Mouse (Mus musculus): ENCODE results near the gene Oaz1.
"Not testable (repeated sequence)": the region's sequence is repeated elsewhere in the genome, so short reads cannot be mapped to it uniquely, and the experiment has no call there.

Oaz1 gene

GRCm38 (mm10) chr10:80802204-80802912 is 24.1 kb upstream of the Oaz1 start:
- DNase-seq (ENCODE audit: low spot score in 2 of 2), result no peak

GRCm38 (mm10) chr10:80802996-80803395 is 23.5 kb upstream of the Oaz1 start:
- no peak for DNase-seq (ENCODE audit: low spot score in 2 of 2)

DNA sequence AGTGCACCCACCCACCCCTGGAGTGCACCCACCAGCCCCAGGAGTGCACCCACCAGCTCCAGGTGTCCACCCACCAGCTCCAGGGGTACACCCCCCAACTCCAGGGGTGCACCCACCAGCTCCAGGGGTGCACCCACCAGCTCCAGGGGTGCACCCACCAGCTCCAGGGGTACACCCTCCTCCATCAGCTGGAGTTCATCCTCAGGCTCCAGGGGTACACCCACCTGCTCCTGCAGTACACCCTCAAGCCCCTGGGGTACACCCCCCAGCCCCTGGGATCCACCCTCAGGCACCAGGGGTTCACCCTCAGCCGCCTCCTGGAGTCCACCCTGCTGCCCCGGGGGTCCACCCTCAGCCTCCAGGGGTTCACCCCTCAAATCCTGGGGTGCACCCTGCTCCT is 22.1 kb upstream of the Oaz1 start:
- DNase-seq (ENCODE audit: low spot score in 2 of 2), result no peak

DNA sequence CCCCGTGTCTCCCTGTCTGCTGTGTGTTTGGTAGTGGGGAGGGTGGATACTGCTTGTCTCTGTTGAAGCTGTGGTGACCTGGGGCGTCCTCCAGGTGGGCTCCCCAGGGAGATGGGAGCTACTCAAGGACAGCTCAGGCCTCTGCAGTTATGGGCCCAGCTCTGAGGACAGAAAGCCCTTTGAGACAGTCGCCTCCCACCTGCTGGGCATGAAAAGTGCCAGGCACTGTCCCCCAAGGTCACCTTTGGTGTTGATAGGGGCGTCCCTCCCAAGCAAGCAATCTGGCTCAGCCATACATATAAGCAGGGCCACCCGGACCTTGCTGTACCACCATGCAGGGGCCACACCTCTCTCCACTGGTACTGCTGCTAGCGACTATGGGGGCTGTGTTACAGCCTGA is 21.5 kb upstream of the Oaz1 start, which contains the start of gene Amh:
Amh (plus strand) TSS at position 328 of the 400 bp plus-strand sequence.
- no peak for DNase-seq (ENCODE audit: low spot score in 2 of 2)

DNA sequence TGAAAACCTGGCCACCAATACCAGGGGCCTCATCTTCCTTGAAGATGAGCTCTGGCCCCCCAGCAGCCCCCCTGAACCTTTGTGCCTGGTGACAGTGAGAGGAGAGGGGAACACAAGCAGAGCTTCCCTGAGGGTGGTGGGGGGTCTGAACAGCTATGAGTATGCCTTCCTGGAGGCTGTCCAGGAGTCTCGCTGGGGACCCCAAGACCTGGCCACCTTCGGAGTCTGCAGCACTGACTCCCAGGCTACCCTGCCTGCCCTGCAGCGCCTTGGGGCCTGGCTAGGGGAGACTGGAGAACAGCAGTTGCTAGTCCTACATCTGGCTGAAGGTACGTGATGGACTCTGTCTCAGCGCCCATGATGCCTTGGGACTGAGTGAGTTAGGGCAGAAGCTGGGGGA is 21.1 kb upstream of the Oaz1 start:
- no peak for DNase-seq (ENCODE audit: low spot score in 2 of 2)

DNA sequence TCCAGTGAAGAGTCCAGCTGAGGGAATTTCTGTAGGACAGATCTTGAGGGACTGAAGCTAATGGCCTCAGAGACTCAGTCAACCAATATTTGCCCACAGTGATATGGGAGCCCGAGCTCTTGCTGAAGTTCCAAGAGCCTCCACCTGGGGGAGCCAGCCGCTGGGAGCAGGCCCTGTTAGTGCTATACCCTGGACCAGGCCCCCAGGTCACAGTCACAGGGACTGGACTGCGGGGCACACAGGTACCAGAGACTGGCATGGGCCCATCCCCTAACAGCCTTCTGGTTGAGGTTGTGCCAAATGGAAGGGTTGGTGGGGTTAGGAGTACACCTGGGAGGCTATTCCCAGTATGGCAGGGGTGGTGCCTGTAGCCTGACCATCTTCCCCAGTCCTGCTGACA is 20.5 kb upstream of the Oaz1 start:
- peak; percentile 88 to 93 for DNase-seq (ENCODE audit: low spot score in 2 of 2)

DNA sequence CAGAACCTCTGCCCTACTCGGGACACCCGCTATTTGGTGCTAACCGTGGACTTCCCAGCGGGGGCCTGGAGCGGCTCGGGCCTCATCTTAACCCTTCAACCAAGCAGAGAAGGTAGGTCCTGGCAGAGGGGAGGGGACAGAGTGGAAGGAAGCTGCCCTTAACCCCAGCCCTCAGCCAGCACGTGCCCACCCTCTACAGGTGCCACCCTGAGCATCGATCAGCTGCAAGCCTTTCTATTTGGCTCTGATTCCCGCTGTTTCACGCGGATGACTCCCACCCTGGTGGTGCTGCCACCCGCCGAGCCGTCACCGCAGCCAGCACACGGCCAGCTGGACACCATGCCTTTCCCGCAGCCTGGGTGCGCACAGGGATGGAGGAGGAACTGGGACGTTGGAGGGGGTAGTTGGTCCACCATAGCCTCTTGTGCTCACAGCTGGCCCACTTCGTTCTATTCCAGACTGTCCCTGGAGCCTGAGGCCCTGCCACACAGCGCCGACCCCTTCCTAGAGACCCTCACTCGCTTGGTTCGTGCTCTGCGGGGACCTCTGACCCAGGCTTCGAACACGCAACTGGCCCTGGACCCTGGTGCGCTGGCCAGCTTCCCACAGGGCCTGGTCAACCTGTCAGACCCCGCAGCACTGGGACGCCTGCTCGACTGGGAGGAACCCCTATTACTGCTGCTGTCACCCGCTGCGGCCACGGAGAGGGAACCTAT is 20.0 kb upstream of the Oaz1 start:
- DNase-seq (ENCODE audit: low spot score in 2 of 2), result no peak

DNA sequence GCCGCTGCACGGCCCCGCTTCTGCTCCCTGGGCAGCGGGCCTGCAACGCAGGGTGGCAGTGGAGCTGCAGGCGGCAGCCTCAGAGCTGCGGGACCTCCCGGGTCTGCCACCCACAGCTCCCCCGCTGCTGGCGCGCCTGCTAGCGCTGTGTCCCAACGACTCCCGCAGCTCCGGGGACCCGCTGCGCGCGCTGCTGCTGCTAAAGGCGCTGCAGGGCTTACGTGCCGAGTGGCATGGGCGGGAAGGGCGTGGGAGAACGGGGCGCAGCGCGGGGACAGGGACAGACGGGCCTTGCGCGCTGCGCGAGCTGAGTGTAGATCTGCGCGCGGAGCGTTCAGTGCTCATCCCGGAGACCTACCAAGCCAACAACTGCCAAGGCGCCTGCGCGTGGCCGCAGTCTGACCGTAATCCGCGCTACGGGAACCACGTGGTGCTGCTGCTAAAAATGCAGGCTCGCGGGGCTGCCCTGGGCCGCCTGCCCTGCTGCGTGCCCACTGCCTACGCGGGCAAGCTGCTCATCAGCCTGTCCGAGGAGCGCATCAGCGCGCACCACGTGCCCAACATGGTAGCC is 19.3 kb upstream of the Oaz1 start:
- peak in 1 of 2 experiments; percentile 65 for DNase-seq (ENCODE audit: low spot score in 2 of 2)

DNA sequence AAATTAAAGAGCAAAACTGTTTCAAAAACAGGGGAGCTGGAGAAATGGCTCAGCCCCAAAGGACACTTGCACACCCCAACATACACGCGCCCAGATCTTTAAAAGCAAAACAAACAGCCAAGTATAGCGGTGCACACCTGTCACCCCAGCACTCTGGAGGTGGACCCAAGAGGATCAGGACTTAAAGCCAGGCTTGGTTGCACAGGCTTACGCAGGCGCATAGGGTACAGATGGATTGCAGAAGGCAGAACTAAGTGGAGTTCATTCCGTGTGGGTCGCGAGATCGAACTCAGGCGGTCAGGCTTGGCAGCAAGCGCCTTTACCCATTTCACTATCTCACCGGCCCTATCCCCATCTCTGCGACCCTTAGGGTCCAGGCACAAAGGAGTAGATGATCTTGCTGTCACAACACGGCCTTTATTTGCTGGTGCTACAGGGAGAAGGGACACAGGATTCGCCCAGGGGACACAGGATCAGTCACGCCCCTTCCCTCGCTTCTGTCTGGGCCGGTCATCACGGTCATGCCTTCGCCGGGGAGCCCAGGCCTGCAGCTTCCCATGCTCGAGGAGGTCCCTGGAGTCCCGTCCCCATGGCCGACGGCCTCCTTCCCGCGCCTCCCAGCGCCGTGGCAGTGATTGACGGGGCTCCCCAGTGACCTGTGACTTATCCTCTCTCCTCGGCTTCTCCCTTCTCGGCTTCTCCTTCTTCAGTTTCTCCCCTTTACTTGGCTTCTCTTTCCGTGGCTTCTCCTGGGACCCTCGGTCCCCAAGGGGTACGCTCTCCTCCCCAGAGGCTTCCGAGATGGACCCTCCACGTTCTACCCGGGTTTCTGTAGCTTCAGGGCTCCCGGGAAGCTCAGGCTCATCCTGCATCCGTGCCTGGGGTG is 18.1 kb upstream of the Oaz1 start:
- DNase-seq (ENCODE audit: low spot score in 2 of 2), result no peak

DNA sequence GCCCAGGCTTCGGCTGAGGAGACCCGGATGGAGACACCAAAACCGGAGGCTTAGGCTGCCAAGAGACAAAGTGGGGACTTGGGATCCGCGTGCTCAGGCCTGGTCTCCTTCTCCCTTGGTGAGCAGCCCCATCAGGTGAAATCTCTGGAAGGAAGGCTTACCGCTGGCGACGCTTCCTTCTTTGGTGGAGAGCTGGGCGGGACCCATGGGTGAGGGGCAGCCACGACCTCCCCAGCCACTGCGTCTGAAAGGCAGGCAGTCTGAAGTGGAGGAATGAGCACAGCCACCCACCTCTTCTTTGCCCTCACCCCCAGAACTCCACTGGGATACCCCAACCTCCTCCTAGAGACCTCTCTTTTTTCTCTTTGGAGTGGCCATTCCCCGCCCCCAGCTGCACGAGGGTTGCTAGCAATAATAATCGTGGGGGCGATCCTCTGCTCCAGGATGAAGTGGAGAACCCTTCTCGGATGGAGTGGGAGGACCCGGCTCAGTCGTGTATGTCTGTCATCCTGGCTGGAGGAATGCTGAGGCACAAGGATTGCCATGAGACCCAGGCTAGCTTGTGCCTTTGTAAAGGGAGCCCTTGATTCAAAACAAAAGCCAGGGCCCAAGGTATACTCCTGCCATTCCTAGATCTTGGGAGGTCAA is 17.3 kb upstream of the Oaz1 start:
- DNase-seq (ENCODE audit: low spot score in 2 of 2), result no peak

DNA sequence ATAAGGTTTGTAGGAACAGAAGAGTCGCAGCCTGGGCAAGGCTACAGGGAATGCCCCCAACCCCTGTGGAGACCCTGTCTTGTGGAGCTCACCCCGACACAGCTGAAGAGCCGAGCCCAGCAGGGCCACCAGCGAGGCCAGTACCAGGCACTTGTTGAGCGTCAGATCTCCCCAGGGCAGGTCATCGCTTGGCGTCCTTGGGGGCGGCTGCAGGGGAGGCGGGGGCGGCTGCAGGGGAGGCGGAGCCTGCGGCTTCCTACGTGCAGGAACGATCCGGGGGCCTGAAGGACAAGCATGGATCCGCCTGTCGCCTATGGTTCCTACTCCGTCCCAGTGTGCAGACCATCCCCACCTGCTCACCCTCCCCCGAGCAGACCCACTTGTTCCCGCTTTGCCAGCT is 16.4 kb upstream of the Oaz1 start:
- no peak for DNase-seq (ENCODE audit: low spot score in 2 of 2)

DNA sequence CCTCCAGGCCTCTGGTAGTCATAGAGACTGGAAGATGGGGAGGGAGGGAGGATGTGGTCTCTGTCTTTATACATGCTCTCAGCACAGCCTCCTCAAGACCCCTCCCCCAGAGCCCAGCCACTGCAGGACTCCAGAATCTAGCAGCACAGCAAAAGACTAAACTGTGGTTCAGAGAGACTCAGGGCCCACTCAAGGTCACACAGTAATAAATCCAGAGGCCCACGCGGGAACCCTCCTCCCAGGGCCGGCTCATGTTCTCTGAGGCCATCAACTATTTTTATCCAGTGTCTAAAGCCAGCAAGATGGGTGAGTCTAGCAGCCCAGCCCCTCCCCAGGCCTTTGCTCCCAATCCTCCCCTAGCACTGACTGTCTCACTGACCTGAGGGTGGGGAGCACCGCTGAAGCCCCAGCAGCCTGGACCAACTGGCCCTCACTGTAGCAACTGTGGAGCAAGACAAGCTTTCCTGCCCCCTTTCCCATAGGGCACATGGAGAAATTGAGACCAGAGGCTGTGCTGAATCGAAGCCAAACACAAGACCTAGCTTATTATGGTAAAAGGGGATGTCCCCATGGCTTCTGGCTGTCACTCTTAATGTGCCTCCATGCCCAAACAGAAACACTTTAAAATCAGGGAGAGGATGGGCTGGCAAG is 13.9 kb upstream of the Oaz1 start:
- no peak for DNase-seq (ENCODE audit: low spot score in 2 of 2)

- DNase-seq (ENCODE audit: low spot score in 2 of 2), result no peak
These were observed 13.1 kb upstream of the Oaz1 start, which contains the start of gene Jsrp1 for GRCm38 (mm10) chr10:80813366-80813765. TSS of gene Jsrp1 (minus strand) at chr10:80813498.

- no peak for DNase-seq (ENCODE audit: low spot score in 2 of 2)
These were observed 11.7 kb upstream of the Oaz1 start for GRCm38 (mm10) chr10:80814800-80815199.

DNA sequence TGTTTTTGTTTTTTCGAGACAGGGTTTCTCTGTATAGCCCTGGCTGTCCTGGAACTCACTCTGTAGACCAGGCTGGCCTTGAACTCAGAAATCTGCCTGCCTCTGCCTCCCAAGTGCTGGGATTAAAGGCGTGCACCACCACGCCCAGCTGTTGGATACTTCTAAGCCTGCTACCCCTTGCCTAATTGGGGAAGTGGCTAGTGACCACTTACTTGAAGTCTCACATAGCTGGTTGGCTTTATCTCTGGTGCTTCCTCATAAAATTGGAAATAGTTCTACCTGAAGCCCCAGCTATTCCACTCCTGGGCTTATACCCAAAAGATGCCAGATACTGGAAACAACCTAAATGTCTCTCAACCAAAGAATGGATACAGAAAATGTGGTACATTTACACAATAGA is 10.2 kb upstream of the Oaz1 start:
- not testable (repeated sequence) for DNase-seq (ENCODE audit: low spot score in 2 of 2)

GRCm38 (mm10) chr10:80817164-80817563 is 9.3 kb upstream of the Oaz1 start:
- no peak for DNase-seq (ENCODE audit: low spot score in 2 of 2)

DNA sequence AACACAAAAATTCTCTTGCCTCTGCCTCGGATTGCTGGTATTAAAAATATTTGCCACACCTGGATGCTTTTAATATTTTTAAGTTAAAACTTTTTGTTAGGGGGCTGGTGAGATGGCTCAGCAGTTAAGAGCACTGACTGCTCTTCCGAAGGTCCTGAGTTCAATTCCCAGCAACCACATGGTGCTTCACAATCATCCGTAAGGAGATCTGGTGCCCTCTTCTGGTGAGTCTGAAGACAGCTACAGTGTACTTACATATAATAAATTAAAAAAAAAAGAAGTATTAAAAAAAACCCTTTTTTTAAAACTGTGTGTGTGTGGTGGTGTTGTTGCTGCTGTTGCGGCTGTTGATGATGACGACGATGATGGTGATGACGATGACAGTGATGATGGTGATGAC is 8.5 kb upstream of the Oaz1 start:
- not testable (repeated sequence) for DNase-seq (ENCODE audit: low spot score in 2 of 2)

DNA sequence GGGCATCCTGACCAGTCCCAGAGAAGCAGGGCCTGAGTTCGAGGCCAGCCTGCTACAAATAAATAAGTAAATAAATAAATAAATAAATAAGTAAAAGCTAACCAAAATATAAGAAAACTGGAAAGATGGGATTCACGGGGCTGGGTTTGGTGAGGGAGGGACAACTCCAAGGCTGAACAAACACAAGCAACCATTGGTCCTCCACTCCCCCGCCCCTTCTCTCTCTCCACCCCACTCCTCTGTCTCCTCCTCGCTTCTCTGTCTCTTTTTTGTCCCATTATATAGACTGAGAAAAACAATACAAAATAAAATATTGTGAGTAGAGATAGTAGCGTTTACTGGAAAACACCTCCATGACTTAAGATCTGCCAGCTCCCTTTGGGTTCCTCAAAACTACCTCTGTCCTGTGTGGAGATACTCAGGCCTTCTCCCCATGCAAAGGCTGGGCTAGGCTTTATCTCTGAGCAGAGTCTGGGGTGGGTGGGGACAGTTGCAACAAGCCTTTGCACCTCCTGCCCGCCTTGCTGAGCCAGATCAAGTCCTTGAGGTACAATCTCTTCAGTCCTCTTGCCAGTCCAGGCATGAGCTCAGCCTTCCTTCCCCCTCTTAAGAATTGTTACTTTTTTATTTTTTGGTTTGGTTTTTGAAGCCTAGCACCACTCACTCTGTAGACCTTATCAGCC is 7.7 kb upstream of the Oaz1 start:
- peak; percentile 60 to 82 for DNase-seq (ENCODE audit: low spot score in 2 of 2)

GRCm38 (mm10) chr10:80819406-80819805 is 7.0 kb upstream of the Oaz1 start:
- DNase-seq (ENCODE audit: low spot score in 2 of 2), result no peak

DNA sequence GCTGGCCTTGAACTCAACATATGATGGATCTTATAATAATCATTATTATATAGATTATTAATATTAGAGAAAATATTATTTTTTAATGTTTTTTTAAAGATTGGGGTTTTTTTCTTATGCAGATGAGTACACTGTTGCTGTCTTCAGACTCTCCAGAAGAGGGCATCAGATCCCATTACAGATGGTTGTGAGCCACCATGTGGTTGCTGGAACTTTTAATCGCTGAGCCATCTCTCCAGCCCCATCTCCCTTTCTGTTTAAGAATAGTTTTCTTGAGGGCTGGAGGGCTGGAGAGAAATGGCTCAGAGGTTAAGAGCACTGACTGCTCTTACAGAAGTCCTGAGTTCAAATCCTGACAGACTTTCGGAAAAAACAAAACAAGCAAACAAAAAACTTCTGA is 4.5 kb upstream of the Oaz1 start:
- peak in 1 of 2 experiments; percentile 66 for DNase-seq (ENCODE audit: low spot score in 2 of 2)

Data from spleen, postnatal 10 days (tissue).